In genomic region chr7:79742659-79743536, GRCm38 (mm10) we compare ENCODE assay signal across 8 mouse cellular contexts. TPM values are rescaled to one million over a fixed set of nuclear protein-coding genes. Genes with fewer than 3 reads are reported as not detected.
DNase-seq lines count a peak whose midpoint lies in the region; ATAC-seq and TF ChIP-seq lines count a peak whose summit lies in the region.

Gene Pex11a (minus strand): TSS chr7:79743131.
Gene Wdr93 (plus strand): TSS chr7:79743163.

- no peak for TF ChIP-seq CTCF in MEL (IDR thresholded peaks at IDR 0.05 in 2 of 3, conservative IDR thresholded peaks at IDR 0.05 in 1 of 3; ENCODE audit: control insufficient read depth in 1 of 3, insufficient read depth in 1 of 3, low read depth in 2 of 3, low read length in 3 of 3, poor library complexity in 1 of 3, severe bottlenecking in 1 of 3)
- no peak for TF ChIP-seq CTCF in cerebellum, adult 2 months (IDR thresholded peaks at IDR 0.05; ENCODE audit: borderline replicate concordance, insufficient read depth, low read depth, low read length)
- TF ChIP-seq CTCF in testis, adult 2 months (IDR thresholded peaks at IDR 0.05; ENCODE audit: control insufficient read depth, insufficient read depth, insufficient replicate concordance, low read depth, low read length) = no peak

- peaks cover 0 to 22% of the 10 kb centered on the region in 2 experiments; a peak in 3 of 4 replicates for H3K4me1 ChIP-seq in MEL (ENCODE audit: control insufficient read depth in 1 of 2, insufficient read depth in 2 of 2, low read length in 2 of 2)
- H3K4me1 ChIP-seq in cerebellum, adult 2 months (ENCODE audit: control insufficient read depth, insufficient read depth, low read length) = no peaks in the 10 kb centered on the region
- H3K4me1 ChIP-seq in forebrain, embryonic 16.5 days (replicated peaks; ENCODE audit: control insufficient read depth, insufficient read depth, low read length) = peaks cover 7% of the 10 kb centered on the region
- H3K4me1 ChIP-seq in neural tube, embryonic 14.5 days (ENCODE audit: control insufficient read depth, insufficient read depth, low read length) = peaks cover 6% of the 10 kb centered on the region; the same call in 1 of the 2 replicates
- peaks cover 2% of the 10 kb centered on the region for H3K4me1 ChIP-seq in testis, adult 2 months (ENCODE audit: control insufficient read depth, insufficient read depth, low read length)

- H3K79me2 ChIP-seq in MEL (ENCODE audit: control insufficient read depth, insufficient read depth, low read length, poor library complexity) = peaks cover 4% of the 10 kb centered on the region; the same call in 1 of the 2 replicates

- peak; percentile 95 for ATAC-seq in forebrain, embryonic 16.5 days
- peak; percentile 90 for ATAC-seq in neural tube, embryonic 14.5 days (ENCODE audit: low read depth)

- peak; percentile 37 to 59; a peak in 2 of 4 replicates for TF ChIP-seq POLR2A in MEL (IDR thresholded peaks at IDR 0.05; ENCODE audit: control insufficient read depth in 1 of 2, insufficient read depth in 1 of 2, low read depth in 1 of 2, low read length in 2 of 2, poor library complexity in 1 of 2)
- TF ChIP-seq POLR2A in cerebellum, adult 2 months (IDR thresholded peaks at IDR 0.05; ENCODE audit: borderline replicate concordance, insufficient read depth, low read length) = no peak
- peak; percentile 85 for TF ChIP-seq POLR2A in testis, adult 2 months (IDR thresholded peaks at IDR 0.05; ENCODE audit: control insufficient read depth, low read depth, low read length)

- intact Hi-C loops in heart, postnatal 36 days (cut with DNase I) = no loop called here

- H3K27me3 ChIP-seq in MEL (ENCODE audit: control insufficient read depth in 1 of 2, insufficient read depth in 2 of 2, low read length in 2 of 2) = no peaks in the 10 kb centered on the region
- no peaks in the 10 kb centered on the region for H3K27me3 ChIP-seq in cerebellum, adult 2 months (ENCODE audit: control insufficient read depth, insufficient read depth, low read length)
- no peaks in the 10 kb centered on the region for H3K27me3 ChIP-seq in forebrain, embryonic 16.5 days (replicated peaks; ENCODE audit: control insufficient read depth, insufficient read depth, low read length)
- no peaks in the 10 kb centered on the region for H3K27me3 ChIP-seq in neural tube, embryonic 14.5 days (ENCODE audit: control insufficient read depth, insufficient read depth, low read length)
- no peaks in the 10 kb centered on the region for H3K27me3 ChIP-seq in testis, adult 2 months (ENCODE audit: control insufficient read depth, insufficient read depth, low read length)

- peaks cover 0 to 16% of the 10 kb centered on the region in 2 experiments; a peak in 2 of 4 replicates for H3K36me3 ChIP-seq in MEL (ENCODE audit: control insufficient read depth in 1 of 2, insufficient read depth in 2 of 2, low read length in 2 of 2)
- H3K36me3 ChIP-seq in forebrain, embryonic 16.5 days (ENCODE audit: control insufficient read depth, insufficient read depth) = no peaks in the 10 kb centered on the region
- H3K36me3 ChIP-seq in neural tube, embryonic 14.5 days (ENCODE audit: control insufficient read depth, insufficient read depth, low read length) = no peaks in the 10 kb centered on the region
- no peaks in the 10 kb centered on the region; the same call in 1 of the 2 replicates for H3K36me3 ChIP-seq in testis, adult 2 months (ENCODE audit: control insufficient read depth, insufficient read depth, low read length)

- peak within 1 kb of the TSS; percentile 42 for H3K27ac ChIP-seq in MEL (ENCODE audit: control insufficient read depth, low read depth, low read length)
- H3K27ac ChIP-seq in cerebellum, adult 2 months (ENCODE audit: insufficient read depth, low read length) = no peak within 1 kb of the TSS
- H3K27ac ChIP-seq in forebrain, embryonic 16.5 days (ENCODE audit: low read length) = no peak within 1 kb of the TSS
- H3K27ac ChIP-seq in neural tube, embryonic 14.5 days (ENCODE audit: low read depth, low read length) = no peak within 1 kb of the TSS
- peak within 1 kb of the TSS; percentile 76 for H3K27ac ChIP-seq in testis, adult 2 months (ENCODE audit: control insufficient read depth, insufficient read depth, low read depth, low read length)

- H3K4me3 ChIP-seq in MEL (ENCODE audit: control insufficient read depth in 1 of 2, insufficient read depth in 1 of 2, low read depth in 2 of 2, low read length in 2 of 2) = peak within 1 kb of the TSS; percentile 66 to 81
- H3K4me3 ChIP-seq in cerebellum, adult 2 months (replicated peaks; ENCODE audit: insufficient read depth, low read depth, low read length) = peak within 1 kb of the TSS; percentile 55
- peak within 1 kb of the TSS; percentile 68 for H3K4me3 ChIP-seq in forebrain, embryonic 16.5 days (replicated peaks; ENCODE audit: low read length)
- peak within 1 kb of the TSS; percentile 51 for H3K4me3 ChIP-seq in neural tube, embryonic 14.5 days (ENCODE audit: low read depth, low read length)
- H3K4me3 ChIP-seq in testis, adult 2 months (ENCODE audit: control insufficient read depth, low read depth, low read length) = peak within 1 kb of the TSS; percentile 93

- no peak for TF ChIP-seq RAD21 in MEL (IDR thresholded peaks at IDR 0.05; ENCODE audit: low read depth, low read length)

- no peaks in the 10 kb centered on the region for H3K9me3 ChIP-seq in MEL (replicated peaks; ENCODE audit: insufficient read depth, low read length)
- no peaks in the 10 kb centered on the region for H3K9me3 ChIP-seq in forebrain, embryonic 16.5 days (ENCODE audit: control insufficient read depth, low read length)
- no peaks in the 10 kb centered on the region for H3K9me3 ChIP-seq in neural tube, embryonic 14.5 days (ENCODE audit: control insufficient read depth, low read length)

- peak within 1 kb of the TSS; percentile 99 for H3K4me2 ChIP-seq in forebrain, embryonic 16.5 days (ENCODE audit: low read length)
- H3K4me2 ChIP-seq in neural tube, embryonic 14.5 days (ENCODE audit: low read depth, low read length) = peak within 1 kb of the TSS; percentile 93

- WGBS in cerebellum, adult 2 months = 3% methylated on average over 46 of the region's 46 CpGs
- 2% methylated on average over 46 of the region's 46 CpGs for WGBS in forebrain, embryonic 16.5 days
- 3% methylated on average over 46 of the region's 46 CpGs for WGBS in neural tube, embryonic 14.5 days

- peak within 1 kb of the TSS; percentile 75 for H3K9ac ChIP-seq in MEL (ENCODE audit: control insufficient read depth, low read depth, low read length, poor library complexity, severe bottlenecking)
- peak within 1 kb of the TSS; percentile 74 for H3K9ac ChIP-seq in forebrain, embryonic 16.5 days (replicated peaks; ENCODE audit: low read depth, low read length)
- peak within 1 kb of the TSS; percentile 53 for H3K9ac ChIP-seq in neural tube, embryonic 14.5 days (replicated peaks; ENCODE audit: low read depth, low read length)

- peak; percentile 93 for DNase-seq in MEL (ENCODE audit: low read depth, low spot score)
- DNase-seq in cerebellum, adult 2 months = peak; percentile 75
- peak; percentile 65 to 73 for DNase-seq in heart, postnatal 36 days
- DNase-seq in layer of hippocampus, adult 18-20 months (ENCODE audit: low spot score in 2 of 2) = peak; percentile 73 to 84
- peak; percentile 87 to 90 for DNase-seq in lung, adult 18-20 months

- TF ChIP-seq EP300 in MEL (IDR thresholded peaks at IDR 0.05; ENCODE audit: low read depth in 1 of 2, low read length in 2 of 2) = no peak

TF ChIP-seq in MEL, 35 proteins besides CTCF, POLR2A, EP300 and RAD21 (continues in another document):
- TF ChIP-seq BHLHE40 (IDR thresholded peaks at IDR 0.05; ENCODE audit: borderline replicate concordance, low read depth, low read length) (no peak), MEF2A (IDR thresholded peaks at IDR 0.05; ENCODE audit: extremely low read depth, insufficient replicate concordance, low read depth, low read length, poor library complexity, severe bottlenecking) (no peak), MAZ (IDR thresholded peaks at IDR 0.05; ENCODE audit: low read depth, low read length) (no peak; the same call in 1 of the 2 replicates), TAL1 (IDR thresholded peaks at IDR 0.05; ENCODE audit: low read length) (no peak), ZKSCAN1 (IDR thresholded peaks at IDR 0.05; ENCODE audit: low read depth, low read length) (no peak), E2F4 (IDR thresholded peaks at IDR 0.05; ENCODE audit: borderline replicate concordance, low read depth, low read length) (no peak), SIN3A (IDR thresholded peaks at IDR 0.05; ENCODE audit: low read length) (peak; percentile 56; the same call in 1 of the 2 replicates), MAX (IDR thresholded peaks at IDR 0.05; ENCODE audit: low read length) (peak; percentile 56), GATA1 (IDR thresholded peaks at IDR 0.05; ENCODE audit: low read depth, low read length) (no peak), NELFE (IDR thresholded peaks at IDR 0.05; ENCODE audit: low read depth, low read length) (peak; percentile 51; the same call in 1 of the 2 replicates), POLR2AphosphoS2 (IDR thresholded peaks at IDR 0.05; ENCODE audit: low read length) (0 out of 2 replicates have a peak, but pooled peaks have one; percentile 32), MXI1 (IDR thresholded peaks at IDR 0.05; ENCODE audit: low read depth, low read length) (peak; percentile 83), ZMIZ1 (IDR thresholded peaks at IDR 0.05; ENCODE audit: low read depth, low read length) (no peak)

RNA-seq across cellular contexts. Expression of gene Pex11a, which starts in this region (rescaled TPM):
- 3.4 and 3.9 TPM in 2 replicates for total RNA-seq in MEL (2012; rRNA removed)
- polyA plus RNA-seq in MEL (2012; ENCODE audit: insufficient read depth in 1 of 2, insufficient read length in 2 of 2, low read depth in 1 of 2, low replicate concordance in 2 of 2, missing spikeins in 1 of 2) = 1 to 10 TPM in 1 of 2 experiments, not detected in 1; 8.7 TPM
- polyA plus RNA-seq in cerebellum, adult 2 months (2012; rRNA removed) = 9.1 and 10.5 TPM in 2 replicates
- polyA plus RNA-seq in forebrain, embryonic 16.5 days (2015; fragmentation: Nextera tagmentation; extraction: Ambion mirVana) = 18.0 and 18.2 TPM in 2 replicates
- 10 to 100 TPM; 17.1 to 17.4 TPM for total RNA-seq in heart, postnatal 36 days (2021)
- 10 to 100 TPM; 12.0 to 14.4 TPM for total RNA-seq in layer of hippocampus, adult 18-20 months (2021)
- polyA plus RNA-seq in neural tube, embryonic 14.5 days (2014; fragmentation: Nextera tagmentation; extraction: Ambion mirVana) = 13.4 and 16.2 TPM in 2 replicates
- polyA plus RNA-seq in testis, adult 2 months (2012; rRNA removed) = 35.3 and 37.8 TPM in 2 replicates

RNA-seq across cellular contexts. Expression of gene Wdr93, which starts in this region (rescaled TPM):
- total RNA-seq in MEL (2012; rRNA removed) = 0.16 and 0.23 TPM in 2 replicates
- polyA plus RNA-seq in MEL (2012; ENCODE audit: insufficient read depth in 1 of 2, insufficient read length in 2 of 2, low read depth in 1 of 2, low replicate concordance in 2 of 2, missing spikeins in 1 of 2) = under 1 TPM in 1 of 2 experiments, not detected in 1; 0.40 TPM
- polyA plus RNA-seq in cerebellum, adult 2 months (2012; rRNA removed) = 0.23 and 0.27 TPM in 2 replicates
- 0.23 and 0.58 TPM in 2 replicates for polyA plus RNA-seq in forebrain, embryonic 16.5 days (2015; fragmentation: Nextera tagmentation; extraction: Ambion mirVana)
- total RNA-seq in heart, postnatal 36 days (2021) = under 1 TPM in 1 of 2 experiments, not detected in 1; 0.14 TPM
- total RNA-seq in layer of hippocampus, adult 18-20 months (2021) = under 1 TPM; 0.23 to 0.40 TPM
- polyA plus RNA-seq in neural tube, embryonic 14.5 days (2014; fragmentation: Nextera tagmentation; extraction: Ambion mirVana) = 0.08 and 0.12 TPM in 2 replicates
- 34.4 and 36.9 TPM in 2 replicates for polyA plus RNA-seq in testis, adult 2 months (2012; rRNA removed)

Comparison
In these comparisons a context has a peak if more than half of its experiments do, and no peak if none do; other contexts are left out.
1. RNA of gene Wdr93 (polyA plus RNA-seq): 34.4 to 36.9 TPM in testis, adult 2 months; 0.40 TPM in MEL, 0.23 to 0.27 TPM in cerebellum, adult 2 months, 0.23 to 0.58 TPM in forebrain, embryonic 16.5 days and 0.08 to 0.12 TPM in neural tube, embryonic 14.5 days; every median in the first group is over 10 times any median in the second.
2. H3K27ac ChIP-seq: peak in MEL (single experiment) and testis, adult 2 months (single experiment); none in cerebellum, adult 2 months (single experiment), forebrain, embryonic 16.5 days (single experiment) and neural tube, embryonic 14.5 days (single experiment).
3. Peak in every context shown above with its lines, with median percentiles within 50 percentile points of each other: DNase-seq, H3K4me3 ChIP-seq and H3K9ac ChIP-seq.